Mouse (Mus musculus) megakaryocyte, embryonic 14.5 days (primary cell): ENCODE results near the gene Kctd21.

Source experiments
- FLI1 ChIP-seq: IDR thresholded peaks from 2 replicates; pipeline ENCODE4 v1.6.1; 2012; ENCODE audit warnings: low read length, inconsistent platforms, mixed read lengths
- GATA1 ChIP-seq: IDR thresholded peaks from 3 replicates; pipeline ENCODE4 v1.6.1; 2012; ENCODE audit warnings: mixed read lengths, low read length, inconsistent platforms, borderline replicate concordance

DNA sequence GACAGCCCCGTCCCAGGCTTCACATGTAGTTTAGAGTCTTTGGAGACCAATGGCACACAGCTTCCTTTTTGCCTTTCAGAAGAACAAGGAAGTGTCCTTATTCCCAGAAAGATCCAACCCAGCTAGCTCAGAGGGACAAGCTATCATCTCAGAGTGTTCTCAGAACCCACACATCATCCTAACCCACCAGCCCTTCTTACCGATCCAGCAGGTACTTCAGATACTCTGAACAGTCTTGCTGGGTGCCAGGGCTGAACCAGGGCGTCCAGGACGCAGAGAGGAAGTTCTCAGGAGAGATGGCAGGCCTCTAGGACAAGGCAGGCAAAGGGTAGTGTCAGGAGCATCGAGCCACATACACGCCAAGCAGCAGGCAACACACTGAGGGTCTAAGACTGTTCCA is 19.3 kb upstream of the Kctd21 start:
- TF ChIP-seq GATA1 = no peak
- TF ChIP-seq FLI1 = no peak
